Mouse (Mus musculus): ENCODE measurements at regions not wholly inside any gene's neighbourhood (a gene's known extent, or its start where the extent isn't known, plus 50 kb on each side); places are given as distances from the start of the nearest gene placed in this dataset.
A peak's percentile ranks its signal among the peaks of the same experiment; 100 is the strongest.

DNA sequence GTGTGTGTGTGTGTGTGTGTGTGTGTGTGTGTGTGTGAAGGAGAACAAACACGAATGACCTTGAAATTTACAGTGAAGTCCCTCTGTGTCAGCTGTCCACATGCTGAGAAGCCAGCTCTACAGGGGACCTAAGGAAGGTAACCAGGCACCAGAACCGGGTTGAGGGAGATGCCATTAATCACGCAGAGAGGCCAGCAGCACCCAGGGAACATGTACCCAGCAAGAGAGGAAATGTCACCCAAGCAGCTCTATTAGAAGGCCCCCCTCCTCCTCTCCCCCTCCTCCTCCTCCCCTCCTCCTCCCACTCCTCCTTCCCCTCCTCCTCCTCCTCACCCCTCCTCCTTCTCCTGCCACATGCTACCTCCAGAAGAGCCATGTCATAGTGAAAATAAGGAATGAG, 181.8 kb downstream of the Suds3 start:
- H3K4me3 ChIP-seq (ENCODE audit: low read depth, low read length) = no peak overlapping the region
- H3K4me1 ChIP-seq (replicated peaks; ENCODE audit: control insufficient read depth, insufficient read depth) = no peaks in the 10 kb centered on the region
- 53% methylated on average over 3 of the region's 3 CpGs for WGBS
- H3K36me3 ChIP-seq (ENCODE audit: control insufficient read depth, insufficient read depth, low read length) = no peaks in the 10 kb centered on the region
- no peak overlapping the region for H3K27ac ChIP-seq (replicated peaks)
- no peak for DNase-seq (ENCODE audit: low spot score)
- H3K4me2 ChIP-seq (replicated peaks; ENCODE audit: low read depth) = no peak overlapping the region
- ATAC-seq (ENCODE audit: low FRiP score, low TSS enrichment) = no peak
- no peaks in the 10 kb centered on the region for H3K27me3 ChIP-seq (ENCODE audit: control insufficient read depth, insufficient read depth, low read length)
- TF ChIP-seq EP300 (optimal IDR thresholded peaks at IDR 0.05) = no peak
- TF ChIP-seq CTCF (IDR thresholded peaks at IDR 0.05; ENCODE audit: low read depth) = no peak
- no peak overlapping the region for H3K9ac ChIP-seq (ENCODE audit: low read length)
- no peaks in the 10 kb centered on the region for H3K9me3 ChIP-seq (ENCODE audit: control insufficient read depth, low read length)

DNA sequence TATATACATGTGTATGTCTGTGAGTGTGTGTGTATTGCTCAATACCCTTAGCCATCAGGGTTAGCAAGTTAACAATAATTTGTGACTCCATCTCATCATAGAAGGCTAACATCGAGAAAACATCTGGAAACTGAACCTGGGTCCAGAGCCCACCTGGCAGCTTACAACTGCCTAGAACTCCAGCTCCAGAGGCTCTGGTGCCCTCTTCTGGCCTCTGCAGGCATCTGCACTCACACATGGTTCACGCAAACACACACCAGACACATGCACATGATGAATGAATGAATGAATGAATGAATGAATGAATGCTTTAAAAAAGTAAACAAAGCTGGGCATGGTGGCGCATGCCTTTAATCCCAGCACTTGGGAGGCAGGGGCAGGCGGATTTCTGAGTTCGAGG, 182.8 kb downstream of the Suds3 start:
- no peaks in the 10 kb centered on the region for H3K4me1 ChIP-seq (replicated peaks; ENCODE audit: control insufficient read depth, insufficient read depth)
- no peaks in the 10 kb centered on the region for H3K27me3 ChIP-seq (ENCODE audit: control insufficient read depth, insufficient read depth, low read length)
- 85% methylated on average over 5 of the region's 5 CpGs for WGBS
- no peaks in the 10 kb centered on the region for H3K36me3 ChIP-seq (ENCODE audit: control insufficient read depth, insufficient read depth, low read length)
- H3K9ac ChIP-seq (ENCODE audit: low read length) = no peak overlapping the region
- TF ChIP-seq CTCF (IDR thresholded peaks at IDR 0.05; ENCODE audit: low read depth) = peak; percentile 15; the same call in 1 of the 2 replicates
- TF ChIP-seq EP300 (optimal IDR thresholded peaks at IDR 0.05) = no peak
- no peak overlapping the region for H3K27ac ChIP-seq (replicated peaks)
- ATAC-seq (ENCODE audit: low FRiP score, low TSS enrichment) (no peak), DNase-seq (ENCODE audit: low spot score) (no peak)
- H3K4me3 ChIP-seq (ENCODE audit: low read depth, low read length) = no peak overlapping the region
- H3K4me2 ChIP-seq (replicated peaks; ENCODE audit: low read depth) = no peak overlapping the region
- H3K9me3 ChIP-seq (ENCODE audit: control insufficient read depth, low read length) = no peaks in the 10 kb centered on the region

- 63% methylated on average over 4 of the region's 4 CpGs for WGBS
- H3K9me3 ChIP-seq (ENCODE audit: control insufficient read depth, low read length) = no peaks in the 10 kb centered on the region
- H3K9ac ChIP-seq (ENCODE audit: low read length) = no peak overlapping the region
- H3K4me3 ChIP-seq (ENCODE audit: low read depth, low read length) = no peak overlapping the region
- no peaks in the 10 kb centered on the region for H3K4me1 ChIP-seq (replicated peaks; ENCODE audit: control insufficient read depth, insufficient read depth)
- no peak for ATAC-seq (ENCODE audit: low FRiP score, low TSS enrichment)
- no peak for DNase-seq (ENCODE audit: low spot score)
- H3K27me3 ChIP-seq (ENCODE audit: control insufficient read depth, insufficient read depth, low read length) = no peaks in the 10 kb centered on the region
- H3K27ac ChIP-seq (replicated peaks) = no peak overlapping the region
- H3K4me2 ChIP-seq (replicated peaks; ENCODE audit: low read depth) = no peak overlapping the region
- TF ChIP-seq CTCF (IDR thresholded peaks at IDR 0.05; ENCODE audit: low read depth) = no peak
- TF ChIP-seq EP300 (optimal IDR thresholded peaks at IDR 0.05) = no peak
- no peaks in the 10 kb centered on the region for H3K36me3 ChIP-seq (ENCODE audit: control insufficient read depth, insufficient read depth, low read length)
These were observed 192.2 kb downstream of the Suds3 start for GRCm38 (mm10) chr5:116923761-116924160.

GRCm38 (mm10) chr5:116922059-116922671, 193.7 kb downstream of the Suds3 start:
- no peak for DNase-seq (ENCODE audit: low spot score)
- Histone ChIP-seq H3K4me3 (ENCODE audit: low read depth, low read length) (no peak overlapping the region), H3K4me2 (replicated peaks; ENCODE audit: low read depth) (no peak overlapping the region), H3K27ac (replicated peaks) (no peak overlapping the region), H3K36me3 (ENCODE audit: control insufficient read depth, insufficient read depth, low read length) (no peaks in the 10 kb centered on the region), H3K9me3 (ENCODE audit: control insufficient read depth, low read length) (no peaks in the 10 kb centered on the region), H3K9ac (ENCODE audit: low read length) (no peak overlapping the region), H3K27me3 (ENCODE audit: control insufficient read depth, insufficient read depth, low read length) (no peaks in the 10 kb centered on the region), H3K4me1 (replicated peaks; ENCODE audit: control insufficient read depth, insufficient read depth) (no peaks in the 10 kb centered on the region)
- no peak for ATAC-seq (ENCODE audit: low FRiP score, low TSS enrichment)
- no peak for TF ChIP-seq CTCF (IDR thresholded peaks at IDR 0.05; ENCODE audit: low read depth)
- 55% methylated on average over 17 of the region's 17 CpGs for WGBS

DNA sequence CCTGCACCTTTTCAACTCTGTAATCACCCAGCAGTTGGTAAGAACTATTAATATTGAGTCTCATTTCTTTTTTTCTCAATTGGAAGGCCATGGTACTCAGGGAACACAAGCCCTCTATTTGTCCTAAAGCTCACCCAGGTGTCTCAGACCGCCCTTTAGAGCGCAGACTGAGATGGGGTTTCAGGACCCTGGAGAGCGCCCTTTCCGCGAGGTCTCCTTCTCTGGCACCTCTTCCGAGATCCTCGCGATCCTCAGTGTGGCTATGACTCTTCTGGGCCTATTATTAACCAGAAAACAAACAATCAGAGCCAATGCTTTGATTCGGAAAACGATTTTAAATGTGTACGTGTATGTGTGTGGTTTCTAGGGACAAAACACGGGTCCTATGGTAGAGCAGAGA, 201.0 kb downstream of the Suds3 start:
- Histone ChIP-seq H3K9me3 (ENCODE audit: control insufficient read depth, low read length) (no peaks in the 10 kb centered on the region), H3K4me2 (replicated peaks; ENCODE audit: low read depth) (no peak overlapping the region), H3K9ac (ENCODE audit: low read length) (no peak overlapping the region), H3K4me1 (replicated peaks; ENCODE audit: control insufficient read depth, insufficient read depth) (no peaks in the 10 kb centered on the region), H3K4me3 (ENCODE audit: low read depth, low read length) (no peak overlapping the region), H3K27ac (replicated peaks) (no peak overlapping the region), H3K36me3 (ENCODE audit: control insufficient read depth, insufficient read depth, low read length) (no peaks in the 10 kb centered on the region), H3K27me3 (ENCODE audit: control insufficient read depth, insufficient read depth, low read length) (no peaks in the 10 kb centered on the region)
- TF ChIP-seq EP300 (optimal IDR thresholded peaks at IDR 0.05) = no peak
- TF ChIP-seq CTCF (IDR thresholded peaks at IDR 0.05; ENCODE audit: low read depth) = no peak
- DNase-seq (ENCODE audit: low spot score) (no peak), ATAC-seq (ENCODE audit: low FRiP score, low TSS enrichment) (no peak)
- 36% methylated on average over 12 of the region's 12 CpGs for WGBS

GRCm38 (mm10) chr5:116900846-116901245, 215.1 kb downstream of the Suds3 start:
- no peak overlapping the region for H3K4me3 ChIP-seq (ENCODE audit: low read depth, low read length)
- H3K27me3 ChIP-seq (ENCODE audit: control insufficient read depth, insufficient read depth, low read length) = no peaks in the 10 kb centered on the region
- 91% methylated on average over 5 of the region's 5 CpGs for WGBS
- no peak for TF ChIP-seq EP300 (optimal IDR thresholded peaks at IDR 0.05)
- no peak for TF ChIP-seq CTCF (IDR thresholded peaks at IDR 0.05; ENCODE audit: low read depth)
- no peak overlapping the region for H3K9ac ChIP-seq (ENCODE audit: low read length)
- DNase-seq (ENCODE audit: low spot score) (no peak), ATAC-seq (ENCODE audit: low FRiP score, low TSS enrichment) (no peak)
- no peaks in the 10 kb centered on the region for H3K4me1 ChIP-seq (replicated peaks; ENCODE audit: control insufficient read depth, insufficient read depth)
- no peak overlapping the region for H3K4me2 ChIP-seq (replicated peaks; ENCODE audit: low read depth)
- H3K9me3 ChIP-seq (ENCODE audit: control insufficient read depth, low read length) = no peaks in the 10 kb centered on the region
- no peaks in the 10 kb centered on the region for H3K36me3 ChIP-seq (ENCODE audit: control insufficient read depth, insufficient read depth, low read length)
- no peak overlapping the region for H3K27ac ChIP-seq (replicated peaks)
